Mouse (Mus musculus) forebrain, embryonic 14.5 days (tissue): ENCODE results near the gene Zbtb8os. TPM values are rescaled to one million over a fixed set of nuclear protein-coding genes. Genes with fewer than 3 reads are reported as not detected.

Source experiments
- ATAC-seq: fragments of 200-750 bp; cut with Nextera tagmentation; 2 replicates; pipeline ENCODE4 v1.8.0; 2017; ENCODE audit warnings: mild to moderate bottlenecking, moderate library complexity
- DNase-seq: peaks from one replicate; pipeline ENCODE4 v3.0.0-alpha.2; 2015; ENCODE audit warnings: low spot score
- H3K27ac ChIP-seq: fragments of 300-500 bp; sonication (generic); 2 replicates; pipeline ENCODE4 v1.5.1; 2014; ENCODE audit warnings: low read depth, mild to moderate bottlenecking, control low read depth, low read length, moderate library complexity
- H3K27me3 ChIP-seq: fragments of 300-500 bp; sonication (generic); replicated peaks from 2 replicates; pipeline ENCODE4 v1.6.1; 2014; ENCODE audit warnings: low read length, control low read depth, mixed read lengths; ENCODE audit not compliant: control insufficient read depth, insufficient read depth
- H3K36me3 ChIP-seq: fragments of 300-500 bp; sonication (generic); 2 replicates; pipeline ENCODE4 v1.6.1; 2014; ENCODE audit warnings: low read length, control low read depth; ENCODE audit not compliant: control insufficient read depth, insufficient read depth
- H3K4me1 ChIP-seq: fragments of 300-500 bp; sonication (generic); 2 replicates; pipeline ENCODE4 v1.6.1; 2014; ENCODE audit warnings: antibody characterized with exemption, low read length, control low read depth; ENCODE audit not compliant: control insufficient read depth, insufficient read depth
- H3K4me2 ChIP-seq: fragments of 300-500 bp; sonication (generic); 2 replicates; pipeline ENCODE4 v1.6.1; 2014; ENCODE audit warnings: mild to moderate bottlenecking, control low read depth, low read length
- H3K4me3 ChIP-seq: fragments of 300-500 bp; sonication (generic); 2 replicates; pipeline ENCODE4 v1.5.1; 2014; ENCODE audit warnings: low read depth, low read length, control low read depth
- H3K9ac ChIP-seq: fragments of 300-500 bp; sonication (generic); 2 replicates; pipeline ENCODE4 v1.6.1; 2014; ENCODE audit warnings: mild to moderate bottlenecking, low read length, control low read depth, moderate library complexity
- H3K9me3 ChIP-seq: fragments of 300-500 bp; sonication (generic); replicated peaks from 2 replicates; pipeline ENCODE4 v1.6.1; 2016; ENCODE audit warnings: low read length, control low read depth, mixed read lengths; ENCODE audit not compliant: control insufficient read depth
- WGBS: fragments of 180-500 bp; shearing (Covaris S2); extraction: QIAGEN DNeasy Blood & Tissue Kit; methylation state at CpG from one replicate; pipeline ENCODE4 v1.1.7; 2014; 5-methylcytosine and 5-hydroxymethylcytosine counted together
- polyA plus RNA-seq: library from polyadenylated mRNA; unstranded; fragments of >200 nt; fragmentation: Nextera tagmentation; extraction: Ambion mirVana; gene quantifications from 2 replicates; pipeline ENCODE4 v1.2.1, GENCODE M21; 2014

Gene Zbtb8os
- polyA plus RNA-seq, 1 experiment from 2014 or later: 37.1 TPM

DNA sequence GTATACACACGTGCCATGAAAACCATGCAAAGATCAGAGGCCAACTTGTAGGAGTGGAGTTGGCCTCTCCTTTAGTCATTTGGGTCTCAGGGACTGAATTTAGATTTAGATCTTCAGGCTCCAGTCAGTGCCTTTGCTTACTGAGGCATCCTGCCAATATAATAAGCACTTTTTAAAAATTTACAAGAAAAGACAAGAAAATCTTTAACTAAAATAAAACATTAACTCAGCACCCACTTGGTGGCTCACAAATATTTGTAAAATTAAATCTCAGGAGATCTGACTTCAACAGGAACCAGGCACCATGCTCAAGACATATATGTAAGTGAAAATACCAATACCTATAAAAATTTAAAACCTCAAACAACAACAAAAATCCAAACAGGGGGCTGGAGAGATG lies 14.6 kb upstream of the Zbtb8os start:
- no peaks in the 10 kb centered on the region for H3K27me3 ChIP-seq
- DNase-seq: no peak
- H3K36me3 ChIP-seq: peaks cover 68% of the 10 kb centered on the region
- no peak overlapping the region for H3K4me2 ChIP-seq
- H3K4me1 ChIP-seq: no peaks in the 10 kb centered on the region
- no peak overlapping the region for H3K27ac ChIP-seq
- H3K9ac ChIP-seq: no peak overlapping the region
- no peak overlapping the region for H3K4me3 ChIP-seq
- ATAC-seq: no peak
- WGBS: 94% methylated on average over 1 of the region's 1 CpGs
- H3K9me3 ChIP-seq: no peaks in the 10 kb centered on the region

DNA sequence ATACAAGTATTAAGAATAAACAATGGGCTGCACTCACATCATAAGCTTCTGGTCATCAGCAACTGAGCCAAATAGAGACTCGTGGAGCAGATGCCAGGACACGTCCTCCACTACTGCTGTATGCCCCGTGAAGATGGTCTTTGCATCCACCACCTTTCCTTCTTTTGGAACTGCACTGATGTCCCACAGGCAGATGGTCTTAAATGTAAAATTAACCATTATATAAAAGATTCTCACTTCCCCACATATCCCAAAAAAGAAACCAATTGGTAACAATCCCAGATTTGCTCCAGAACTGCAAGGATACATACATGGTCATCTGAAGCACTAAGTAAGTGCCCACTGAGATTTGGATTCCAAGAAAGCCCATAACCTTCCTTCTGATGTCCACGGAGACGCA lies 13.5 kb upstream of the Zbtb8os start:
- H3K36me3 ChIP-seq: peaks cover 68% of the 10 kb centered on the region
- no peaks in the 10 kb centered on the region for H3K27me3 ChIP-seq
- H3K4me2 ChIP-seq: no peak overlapping the region
- H3K27ac ChIP-seq: no peak overlapping the region
- 94% methylated on average over 5 of the region's 5 CpGs for WGBS
- H3K4me3 ChIP-seq: no peak overlapping the region
- DNase-seq: no peak
- H3K4me1 ChIP-seq: no peaks in the 10 kb centered on the region
- no peaks in the 10 kb centered on the region for H3K9me3 ChIP-seq
- ATAC-seq: no peak
- no peak overlapping the region for H3K9ac ChIP-seq

DNA sequence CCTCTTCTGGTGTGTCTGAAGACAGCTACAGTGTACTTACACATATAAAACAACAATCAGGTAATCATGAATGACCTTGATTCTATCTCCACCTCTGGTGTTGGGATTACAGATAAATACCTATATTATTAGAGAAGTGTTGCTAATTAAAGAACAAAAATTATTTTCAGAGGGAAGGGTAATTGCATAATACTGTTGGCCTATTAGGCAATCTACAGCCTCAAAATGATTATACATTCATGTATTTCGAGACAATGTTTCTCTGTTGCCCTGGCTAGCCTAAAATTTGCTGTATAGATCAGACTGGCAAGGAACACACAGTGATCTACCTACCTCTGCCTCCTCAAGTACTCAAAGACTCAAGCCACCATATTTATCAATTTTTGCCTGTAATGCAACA lies 12.0 kb upstream of the Zbtb8os start:
- Histone ChIP-seq H3K4me1 (no peaks in the 10 kb centered on the region), H3K4me3 (no peak overlapping the region), H3K27ac (no peak overlapping the region), H3K9ac (no peak overlapping the region), H3K9me3 (no peaks in the 10 kb centered on the region), H3K4me2 (no peak overlapping the region), H3K36me3 (peaks cover 68% of the 10 kb centered on the region), H3K27me3 (no peaks in the 10 kb centered on the region)
- WGBS: 93% methylated on average over 1 of the region's 1 CpGs
- DNase-seq (no peak), ATAC-seq (no peak)

DNA sequence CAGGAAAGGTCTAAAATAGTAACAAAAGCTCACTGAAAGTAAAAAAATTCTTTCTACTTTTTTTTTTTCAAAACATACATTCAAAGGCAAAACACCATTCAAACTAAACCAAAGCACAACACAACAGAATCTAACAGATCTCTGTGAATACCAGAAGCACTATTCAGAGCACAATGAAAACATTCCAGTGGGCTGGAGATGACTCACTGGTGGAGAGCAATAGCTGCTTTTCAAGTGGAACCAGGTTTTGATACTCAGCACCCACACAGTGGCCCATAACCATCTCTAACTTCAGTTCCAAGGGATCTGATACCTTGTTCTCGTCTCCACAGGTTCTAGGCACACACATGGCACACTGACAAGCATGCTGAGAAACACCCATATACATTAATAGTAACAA lies 10.7 kb upstream of the Zbtb8os start:
- Histone ChIP-seq H3K4me1 (no peaks in the 10 kb centered on the region), H3K4me2 (no peak overlapping the region), H3K9ac (no peak overlapping the region), H3K27ac (no peak overlapping the region), H3K9me3 (no peaks in the 10 kb centered on the region), H3K36me3 (peaks cover 69% of the 10 kb centered on the region), H3K27me3 (no peaks in the 10 kb centered on the region), H3K4me3 (no peak overlapping the region)
- ATAC-seq (no peak), DNase-seq (no peak)
- WGBS: 84% methylated on average over 1 of the region's 1 CpGs

DNA sequence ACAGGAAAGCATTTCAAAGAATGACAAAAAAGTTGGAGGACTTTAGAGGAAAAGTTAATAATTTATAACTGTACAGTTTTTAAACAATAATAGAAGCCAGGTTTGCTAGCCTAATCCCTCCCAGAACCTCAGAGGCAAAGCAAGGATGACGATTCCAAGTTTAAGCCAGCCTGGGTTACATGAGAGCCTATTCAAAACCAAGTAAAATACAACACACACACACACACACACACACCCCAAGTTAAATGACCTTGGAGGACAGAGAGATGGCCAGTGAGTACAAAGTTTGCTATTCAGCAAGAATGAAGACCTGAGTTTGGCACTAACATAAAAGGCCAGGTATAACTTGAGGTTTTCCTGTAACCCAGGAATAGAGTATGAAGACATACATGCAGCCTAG lies 9.3 kb upstream of the Zbtb8os start:
- peaks cover 60% of the 10 kb centered on the region for H3K36me3 ChIP-seq
- ATAC-seq: no peak
- 80% methylated on average over 1 of the region's 1 CpGs for WGBS
- no peak overlapping the region for H3K4me2 ChIP-seq
- no peaks in the 10 kb centered on the region for H3K4me1 ChIP-seq
- no peak overlapping the region for H3K27ac ChIP-seq
- no peaks in the 10 kb centered on the region for H3K27me3 ChIP-seq
- DNase-seq: no peak
- no peaks in the 10 kb centered on the region for H3K9me3 ChIP-seq
- no peak overlapping the region for H3K4me3 ChIP-seq
- no peak overlapping the region for H3K9ac ChIP-seq

DNA sequence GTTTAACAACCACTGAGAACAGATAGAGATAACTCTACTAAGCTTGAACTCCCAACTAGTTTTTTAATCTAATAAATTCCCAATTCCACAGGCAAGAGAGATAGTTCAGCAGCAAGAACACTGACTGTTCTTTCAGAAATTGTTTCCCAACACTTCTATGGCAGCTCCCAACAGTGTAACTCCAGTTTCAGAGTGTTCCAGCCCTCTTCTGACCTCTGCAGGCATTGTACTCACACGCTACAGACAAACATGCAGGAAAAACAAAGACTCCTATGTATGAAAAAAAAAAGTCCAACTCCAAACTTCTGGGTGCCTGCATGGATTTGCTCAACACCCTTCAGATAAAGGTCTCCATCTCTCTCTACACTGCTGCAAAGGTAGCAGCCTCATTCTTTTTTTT lies 2.6 kb upstream of the Zbtb8os start:
- Histone ChIP-seq H3K27ac (no peak overlapping the region), H3K9me3 (no peaks in the 10 kb centered on the region), H3K4me3 (peak overlapping the region; percentile 94; the same call in 1 of the 2 replicates), H3K36me3 (peaks cover 42% of the 10 kb centered on the region), H3K27me3 (no peaks in the 10 kb centered on the region), H3K4me2 (peak overlapping the region; percentile 73), H3K9ac (peak overlapping the region; percentile 97; the same call in 1 of the 2 replicates), H3K4me1 (peaks cover 21% of the 10 kb centered on the region)
- ATAC-seq: no peak
- 31% methylated on average over 1 of the region's 1 CpGs for WGBS
- DNase-seq: no peak

DNA sequence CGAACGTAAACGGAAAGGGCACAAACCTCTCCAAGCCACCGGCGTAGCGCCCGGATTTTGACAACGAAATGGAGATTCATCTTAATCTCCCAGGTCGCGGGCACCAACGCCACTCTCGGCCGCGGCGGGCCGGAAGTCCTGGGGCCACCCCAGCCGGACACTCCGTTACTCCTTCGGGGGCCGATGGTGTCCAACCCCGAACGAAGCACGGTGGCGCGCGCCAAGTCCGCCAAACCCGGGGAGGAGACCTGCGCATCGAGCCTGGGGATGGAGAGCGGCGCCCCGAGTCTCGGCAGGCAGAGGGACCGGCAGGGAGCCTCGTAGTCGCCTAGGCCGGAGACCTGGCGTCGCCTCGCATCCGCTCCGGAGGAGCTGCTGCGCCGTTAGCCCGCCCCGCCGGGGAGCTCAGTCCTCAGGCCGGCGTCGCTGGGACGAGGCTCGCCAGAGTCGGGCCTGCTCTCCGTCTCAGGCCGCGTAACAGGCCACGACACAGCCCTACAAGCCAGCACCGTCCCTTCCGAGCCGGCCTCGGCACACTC lies 749 bp upstream of the Zbtb8os start:
- H3K4me3 ChIP-seq: peak overlapping the region; percentile 94
- peak overlapping the region; percentile 73 for H3K4me2 ChIP-seq
- H3K9me3 ChIP-seq: no peaks in the 10 kb centered on the region
- ATAC-seq: no peak
- no peak for DNase-seq
- peaks cover 24% of the 10 kb centered on the region for H3K36me3 ChIP-seq
- peak overlapping the region; percentile 96 for H3K27ac ChIP-seq
- no peaks in the 10 kb centered on the region for H3K27me3 ChIP-seq
- peaks cover 21% of the 10 kb centered on the region for H3K4me1 ChIP-seq
- WGBS: under 1% methylated on average over 53 of the region's 62 CpGs
- H3K9ac ChIP-seq: peak overlapping the region; percentile 97

DNA sequence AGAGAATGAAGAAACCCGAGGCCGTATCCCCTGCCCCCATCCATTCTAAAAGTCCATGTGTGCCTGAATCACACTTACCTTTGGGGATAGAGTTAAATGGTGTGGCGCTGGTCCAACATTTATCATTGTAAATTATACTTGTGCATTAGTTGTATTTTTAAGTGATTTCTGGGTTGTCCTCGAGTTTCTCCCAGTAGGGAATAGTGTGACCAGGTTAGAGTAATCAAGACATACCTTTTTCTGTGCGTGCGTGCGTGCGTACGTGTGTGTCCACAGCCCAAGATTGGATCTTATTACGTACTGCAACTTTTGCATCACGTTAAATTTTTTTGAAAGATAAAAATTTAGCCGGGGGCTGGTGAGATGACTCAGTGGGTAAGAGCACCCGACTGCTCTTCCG lies 796 bp downstream of the Zbtb8os start:
- no peaks in the 10 kb centered on the region for H3K27me3 ChIP-seq

DNA sequence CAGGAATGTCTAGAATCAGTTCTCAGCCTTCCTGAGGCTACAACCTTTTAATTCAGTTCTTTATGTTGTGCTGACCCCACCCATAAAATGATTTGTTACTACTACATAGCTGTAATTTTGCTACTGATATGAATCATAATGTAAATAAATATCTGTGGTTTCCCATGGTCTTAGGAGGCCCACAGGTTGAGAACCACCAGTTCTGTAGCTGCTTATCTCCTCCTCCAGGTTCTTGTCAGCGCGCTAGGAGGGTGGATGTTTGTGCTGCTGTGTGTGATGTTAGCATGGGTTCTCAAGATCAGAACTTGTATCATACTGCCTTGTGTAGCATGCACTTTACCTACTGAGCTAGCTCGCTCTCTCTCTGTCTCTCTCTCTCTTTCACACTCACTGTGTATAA lies 4.2 kb downstream of the Zbtb8os start:
- DNase-seq: no peak
- no peak overlapping the region for H3K4me3 ChIP-seq
- H3K9ac ChIP-seq: no peak overlapping the region
- no peak overlapping the region for H3K27ac ChIP-seq
- WGBS: 100% methylated on average over 3 of the region's 3 CpGs
- H3K36me3 ChIP-seq: peaks cover 29% of the 10 kb centered on the region
- H3K4me2 ChIP-seq: no peak overlapping the region
- no peaks in the 10 kb centered on the region for H3K9me3 ChIP-seq
- no peak for ATAC-seq
- H3K4me1 ChIP-seq: no peaks in the 10 kb centered on the region
- no peaks in the 10 kb centered on the region for H3K27me3 ChIP-seq

More for the DNA sequence above, 796 bp downstream of the Zbtb8os start:
- H3K36me3 ChIP-seq: peaks cover 20% of the 10 kb centered on the region
- 57% methylated on average over 14 of the region's 14 CpGs for WGBS
- peaks cover 21% of the 10 kb centered on the region for H3K4me1 ChIP-seq
- ATAC-seq (no peak), DNase-seq (no peak)
- peak overlapping the region; percentile 76 for H3K9ac ChIP-seq
- H3K9me3 ChIP-seq: no peaks in the 10 kb centered on the region
- peak overlapping the region; percentile 94 for H3K4me3 ChIP-seq
- peak overlapping the region; percentile 99 for H3K27ac ChIP-seq
- H3K4me2 ChIP-seq: peak overlapping the region; percentile 83
